Mouse (Mus musculus): ENCODE results near the gene Serpina3g.

Serpina3g gene

DNA sequence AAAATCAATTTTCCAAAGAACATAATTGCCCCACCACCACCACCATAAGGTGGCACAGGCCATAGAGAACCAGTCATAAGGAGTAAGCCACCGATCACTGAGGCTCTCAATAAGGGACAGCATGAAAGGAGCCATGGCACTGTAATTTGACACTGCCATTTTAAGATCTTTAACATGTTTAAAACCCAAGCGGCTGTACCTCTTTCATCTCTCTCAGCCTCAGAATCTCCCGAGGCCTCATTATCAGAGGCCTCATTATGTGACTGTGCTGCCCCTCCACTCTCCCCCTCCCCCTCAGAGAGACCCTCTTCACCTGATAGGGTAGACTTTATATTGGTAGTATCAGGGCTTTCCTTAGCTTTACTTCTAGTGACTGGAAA, 43.0 kb downstream of the Serpina3g start:
- DNase-seq (ENCODE audit: low spot score) = no peak

- no peak for DNase-seq (ENCODE audit: low spot score)
Measured at GRCm38 (mm10) chr12:104283380-104283779, 47.3 kb downstream of the Serpina3g start.

DNA sequence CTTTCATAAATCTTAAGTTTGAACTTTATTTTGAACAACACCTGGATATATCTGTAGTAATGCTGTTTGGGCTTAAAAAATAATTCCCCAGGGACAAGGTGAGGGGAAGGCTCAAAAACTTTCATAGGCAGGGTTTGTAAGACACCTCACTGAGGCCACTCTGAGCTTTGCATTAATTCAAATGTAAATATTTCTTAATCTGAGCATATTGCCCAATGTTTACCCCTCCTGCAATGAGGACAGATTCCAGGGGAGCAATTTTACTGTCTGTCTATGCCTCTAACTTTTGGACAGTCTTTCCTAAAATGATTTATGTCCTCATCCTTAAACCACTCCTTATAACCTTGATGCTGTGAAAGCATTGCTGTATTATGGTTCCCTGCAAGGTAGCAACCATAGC, 52.3 kb downstream of the Serpina3g start:
- no peak for DNase-seq (ENCODE audit: low spot score)

GRCm38 (mm10) chr12:104289872-104290271, 53.8 kb downstream of the Serpina3g start:
- DNase-seq (ENCODE audit: low spot score) = no peak

Measured in T-cell, adult 2 months (primary cell).